Mouse (Mus musculus) G1E (cell line): ENCODE results near the gene Pde10a. TPM values are rescaled to one million over a fixed set of nuclear protein-coding genes. Genes with fewer than 3 reads are reported as not detected.

Experiments
- ATAC-seq: 2 replicates; pipeline ENCODE4 v1.8.0; 2016; ENCODE audit warnings: mild to moderate bottlenecking; ENCODE audit not compliant: insufficient number of reproducible peaks, poor library complexity, low FRiP score, severe bottlenecking; ENCODE audit errors: extremely low read depth
- DNase-seq: peaks from one replicate; pipeline ENCODE4 v3.0.0; 2012; ENCODE audit warnings: low spot score
- H3K27me3 ChIP-seq: 2 replicates; pipeline ENCODE4 v1.6.1; 2012; ENCODE audit warnings: mild to moderate bottlenecking, low read length, inconsistent platforms; ENCODE audit not compliant: insufficient read depth
- H3K36me3 ChIP-seq: replicated peaks from 2 replicates; pipeline ENCODE3; 2012; ENCODE audit warnings: mild to moderate bottlenecking, inconsistent platforms
- H3K4me1 ChIP-seq: 2 replicates; pipeline ENCODE4 v1.6.1; 2012; ENCODE audit warnings: low read depth, low read length, inconsistent platforms, mixed read lengths; ENCODE audit not compliant: insufficient read depth
- H3K4me3 ChIP-seq: 2 replicates; pipeline ENCODE4 v1.5.1; 2012; ENCODE audit warnings: low read depth, mild to moderate bottlenecking, inconsistent platforms, low read length, moderate library complexity, mixed read lengths
- H3K9me3 ChIP-seq: replicated peaks from 2 replicates; pipeline ENCODE4 v1.6.1; 2012; ENCODE audit warnings: inconsistent platforms
- CTCF ChIP-seq: IDR thresholded peaks from 2 replicates; pipeline ENCODE4 v1.5.1; 2012; ENCODE audit warnings: low read depth, low read length, inconsistent platforms, mixed read lengths
- GATA1 ChIP-seq: IDR thresholded peaks from 2 replicates; pipeline ENCODE4 v1.6.1; 2012; ENCODE audit warnings: borderline replicate concordance, low read length, inconsistent platforms, mixed read lengths
- GATA2 ChIP-seq: IDR thresholded peaks from 2 replicates; pipeline ENCODE4 v1.6.1; 2012; ENCODE audit warnings: low read depth, low read length, inconsistent platforms, borderline replicate concordance
- POLR2AphosphoS5 ChIP-seq: IDR thresholded peaks from 2 replicates; pipeline ENCODE4 v1.6.1; 2012; ENCODE audit warnings: low read depth, low read length, inconsistent platforms; ENCODE audit not compliant: insufficient replicate concordance
- TAL1 ChIP-seq: conservative IDR thresholded peaks from 2 replicates; pipeline ENCODE4 v1.6.1; 2012; ENCODE audit warnings: low read depth, low read length, inconsistent platforms, mixed read lengths
- polyA plus RNA-seq: library from polyadenylated mRNA; stranded (reverse); fragments of >175 nt; gene quantifications from 2 replicates; pipeline ENCODE4 v1.2.3, GENCODE M21; 2012
- total RNA-seq, 2 experiments: library from RNA; stranded (forward) in 1 of 2; stranded (reverse) in 1 of 2; fragments of 200-1000 nt in 1 of 2; fragments of >200 nt in 1 of 2; fragmentation: Nextera tagmentation in 1 of 2; gene quantifications; 2 replicates each; pipeline ENCODE4 v1.2.3; 2014 to 2017

Pde10a gene
- total and polyA plus RNA-seq, 3 experiments: 0.27 to 0.83 TPM; not detected in 1

GRCm38 (mm10) chr17:8552346-8553035 lies 27.3 kb downstream of the Pde10a start:
- DNase-seq: no peak
- ATAC-seq: no peak
- Histone ChIP-seq H3K9me3 (peaks cover 7% of the 10 kb centered on the region; the same call in 1 of the 2 replicates), H3K36me3 (no peaks in the 10 kb centered on the region), H3K4me1 (no peaks in the 10 kb centered on the region), H3K27me3 (peaks cover 3% of the 10 kb centered on the region; the same call in 1 of the 2 replicates), H3K4me3 (no peak overlapping the region)
- no peak for TF ChIP-seq GATA2

- no peaks in the 10 kb centered on the region for H3K36me3 ChIP-seq
- DNase-seq (no peak), ATAC-seq (no peak)
- TF ChIP-seq GATA1 (no peak), CTCF (no peak), GATA2 (no peak), POLR2AphosphoS5 (no peak), TAL1 (no peak)
- no peaks in the 10 kb centered on the region for H3K4me1 ChIP-seq
- no peak overlapping the region for H3K4me3 ChIP-seq
- H3K9me3 ChIP-seq: peaks cover 7% of the 10 kb centered on the region; the same call in 1 of the 2 replicates
- peaks cover 5% of the 10 kb centered on the region; the same call in 1 of the 2 replicates for H3K27me3 ChIP-seq
Measured at GRCm38 (mm10) chr17:8553601-8554000, 28.4 kb downstream of the Pde10a start.

GRCm38 (mm10) chr17:8554219-8554618 lies 29.0 kb downstream of the Pde10a start:
- H3K36me3 ChIP-seq: no peaks in the 10 kb centered on the region

GRCm38 (mm10) chr17:8555785-8556184 lies 30.6 kb downstream of the Pde10a start:
- Histone ChIP-seq H3K36me3 (no peaks in the 10 kb centered on the region), H3K27me3 (peaks cover 2% of the 10 kb centered on the region; the same call in 1 of the 2 replicates), H3K9me3 (0 out of 2 replicates have a peak, but pooled peaks cover 5% of the 10 kb centered on the region), H3K4me3 (no peak overlapping the region), H3K4me1 (no peaks in the 10 kb centered on the region)
- DNase-seq (no peak), ATAC-seq (no peak)
- TF ChIP-seq CTCF (no peak), TAL1 (no peak), POLR2AphosphoS5 (no peak), GATA1 (no peak), GATA2 (no peak)

More at GRCm38 (mm10) chr17:8554219-8554618, 29.0 kb downstream of the Pde10a start:
- Histone ChIP-seq H3K4me1 (no peaks in the 10 kb centered on the region), H3K27me3 (peaks cover 5% of the 10 kb centered on the region; the same call in 1 of the 2 replicates), H3K9me3 (peaks cover 7% of the 10 kb centered on the region; the same call in 1 of the 2 replicates), H3K4me3 (no peak overlapping the region)
- DNase-seq (no peak), ATAC-seq (no peak)
- TF ChIP-seq GATA1 (no peak), GATA2 (no peak), TAL1 (no peak), POLR2AphosphoS5 (no peak), CTCF (no peak)

GRCm38 (mm10) chr17:8556223-8556622 lies 31.1 kb downstream of the Pde10a start:
- Histone ChIP-seq H3K36me3 (no peaks in the 10 kb centered on the region), H3K9me3 (0 out of 2 replicates have a peak, but pooled peaks cover 5% of the 10 kb centered on the region), H3K4me3 (no peak overlapping the region), H3K27me3 (peaks cover 2% of the 10 kb centered on the region; the same call in 1 of the 2 replicates), H3K4me1 (no peaks in the 10 kb centered on the region)
- DNase-seq (no peak), ATAC-seq (no peak)
- no peak for TF ChIP-seq TAL1
- TF ChIP-seq GATA2: no peak
- no peak for TF ChIP-seq CTCF
- no peak for TF ChIP-seq GATA1
- TF ChIP-seq POLR2AphosphoS5: no peak

DNA sequence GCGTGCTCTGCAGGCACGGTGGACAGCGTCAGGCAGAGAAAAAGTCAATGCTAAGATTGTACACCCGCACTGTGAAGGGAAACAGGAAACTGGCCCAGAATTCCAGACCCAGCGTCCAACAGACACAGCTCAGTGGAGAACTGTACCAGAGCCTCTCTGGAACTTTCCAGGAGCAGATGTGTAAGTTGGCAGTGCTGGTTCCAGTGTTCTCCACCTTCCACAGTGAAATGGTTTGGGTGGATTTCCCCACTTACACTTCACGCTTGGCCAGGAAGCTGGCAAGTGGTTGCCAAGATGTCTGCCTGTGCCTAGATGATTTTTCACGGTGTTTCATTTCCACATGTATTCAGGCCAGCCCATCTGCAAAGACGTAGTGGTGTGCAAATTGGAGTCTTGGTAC lies 32.8 kb downstream of the Pde10a start:
- no peaks in the 10 kb centered on the region for H3K36me3 ChIP-seq
- TF ChIP-seq GATA2 (no peak), GATA1 (no peak), CTCF (no peak), TAL1 (no peak), POLR2AphosphoS5 (no peak)
- no peak for DNase-seq
- H3K9me3 ChIP-seq: 0 out of 2 replicates have a peak, but pooled peaks cover 5% of the 10 kb centered on the region
- H3K4me3 ChIP-seq: no peak overlapping the region
- peaks cover 2% of the 10 kb centered on the region; the same call in 1 of the 2 replicates for H3K27me3 ChIP-seq
- no peak for ATAC-seq
- H3K4me1 ChIP-seq: no peaks in the 10 kb centered on the region
